Mouse (Mus musculus): ENCODE results near the gene Lrrc10. TPM values are rescaled to one million over a fixed set of nuclear protein-coding genes. Genes with fewer than 3 reads are reported as not detected.

Lrrc10 gene
- total and polyA plus RNA-seq, 3 experiments, result 148 to 368 (median 208) TPM

DNA sequence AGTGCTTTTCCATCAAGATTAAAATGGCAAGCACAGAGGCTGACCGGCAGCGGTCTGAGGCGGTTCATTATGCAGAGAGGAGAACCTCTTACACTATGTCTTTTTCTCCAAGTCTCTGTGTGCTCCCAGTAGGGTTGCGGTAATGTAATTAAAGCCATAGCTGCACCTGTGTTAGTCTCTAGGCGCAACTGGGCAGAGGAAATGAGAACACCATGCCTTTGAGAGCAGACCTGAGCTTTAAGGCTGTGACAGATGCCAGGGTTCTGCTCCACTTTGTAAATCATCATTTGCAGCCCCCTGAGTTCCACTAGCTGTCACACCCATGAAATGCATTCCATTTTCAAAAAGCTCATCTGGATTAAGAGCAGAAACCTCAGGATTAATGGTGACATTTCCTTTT is 40.4 kb upstream of the Lrrc10 start:
- H3K4me1 ChIP-seq (ENCODE audit: control insufficient read depth, insufficient read depth, low read length), result no peaks in the 10 kb centered on the region
- DNase-seq, result no peak
- no peaks in the 10 kb centered on the region for H3K36me3 ChIP-seq (ENCODE audit: control insufficient read depth, insufficient read depth, low read length)
- no peaks in the 10 kb centered on the region for H3K79me2 ChIP-seq (replicated peaks; ENCODE audit: control insufficient read depth, insufficient read depth, low read length)
- WGBS, result 83% methylated on average over 5 of the region's 5 CpGs
- no peaks in the 10 kb centered on the region for H3K27me3 ChIP-seq (ENCODE audit: control insufficient read depth, insufficient read depth, low read length)
- H3K27ac ChIP-seq, result no peak overlapping the region
- TF ChIP-seq EP300 (IDR thresholded peaks at IDR 0.05; ENCODE audit: insufficient read depth, low read depth, low read length) (no peak), POLR2A (IDR thresholded peaks at IDR 0.05; ENCODE audit: insufficient read depth, low read depth, low read length) (no peak), CTCF (IDR thresholded peaks at IDR 0.05) (no peak)
- H3K4me3 ChIP-seq, result no peak overlapping the region
- no peak overlapping the region for H3K9ac ChIP-seq (ENCODE audit: low read depth, low read length)
- intact Hi-C loops (cut with DNase I), result no loop called here

DNA sequence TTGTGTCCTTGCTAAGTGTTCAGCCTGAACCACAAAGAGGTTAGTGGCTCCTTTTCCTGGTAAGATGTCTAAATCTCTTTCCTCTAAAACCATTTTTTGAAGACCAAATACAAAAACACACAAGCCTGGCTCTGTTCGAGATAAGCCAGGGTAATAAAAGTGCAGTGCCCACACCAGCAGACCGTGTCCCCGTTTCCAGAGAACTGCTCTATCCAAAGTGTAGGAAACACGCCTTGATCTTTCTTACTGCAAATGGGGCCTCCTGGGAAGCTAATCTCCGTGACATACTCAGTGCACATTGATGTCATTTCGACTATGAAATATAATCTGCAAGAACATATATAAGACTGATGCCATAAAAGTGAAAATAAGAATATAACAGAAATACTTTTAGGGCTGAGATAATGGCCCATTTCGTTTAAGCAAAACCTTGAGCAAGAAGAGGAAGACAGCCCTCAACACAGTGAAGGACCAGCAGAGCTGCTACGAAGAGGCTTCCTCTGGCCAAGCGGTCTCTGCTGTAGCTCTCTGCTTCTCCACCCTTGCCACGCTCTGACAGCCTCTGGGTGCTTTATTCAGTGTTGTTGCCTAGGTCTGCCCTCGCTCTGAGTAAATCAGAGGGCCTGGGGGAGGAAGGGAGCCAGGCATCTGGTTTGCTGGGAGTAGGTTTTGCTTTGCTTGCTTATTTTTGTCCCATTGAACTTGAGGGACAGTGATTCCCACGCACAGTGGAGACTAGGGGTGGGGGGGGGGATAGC is 39.3 kb upstream of the Lrrc10 start:
- Histone ChIP-seq H3K27me3 (ENCODE audit: control insufficient read depth, insufficient read depth, low read length) (no peaks in the 10 kb centered on the region), H3K36me3 (ENCODE audit: control insufficient read depth, insufficient read depth, low read length) (no peaks in the 10 kb centered on the region), H3K4me1 (ENCODE audit: control insufficient read depth, insufficient read depth, low read length) (no peaks in the 10 kb centered on the region), H3K9ac (ENCODE audit: low read depth, low read length) (no peak overlapping the region), H3K27ac (no peak overlapping the region), H3K79me2 (replicated peaks; ENCODE audit: control insufficient read depth, insufficient read depth, low read length) (no peaks in the 10 kb centered on the region), H3K4me3 (no peak overlapping the region)
- WGBS, result 67% methylated on average over 12 of the region's 12 CpGs
- intact Hi-C loops (cut with DNase I), result no loop called here
- TF ChIP-seq CTCF (IDR thresholded peaks at IDR 0.05), result no peak
- TF ChIP-seq POLR2A (IDR thresholded peaks at IDR 0.05; ENCODE audit: insufficient read depth, low read depth, low read length), result no peak
- no peak for TF ChIP-seq EP300 (IDR thresholded peaks at IDR 0.05; ENCODE audit: insufficient read depth, low read depth, low read length)
- DNase-seq, result no peak

DNA sequence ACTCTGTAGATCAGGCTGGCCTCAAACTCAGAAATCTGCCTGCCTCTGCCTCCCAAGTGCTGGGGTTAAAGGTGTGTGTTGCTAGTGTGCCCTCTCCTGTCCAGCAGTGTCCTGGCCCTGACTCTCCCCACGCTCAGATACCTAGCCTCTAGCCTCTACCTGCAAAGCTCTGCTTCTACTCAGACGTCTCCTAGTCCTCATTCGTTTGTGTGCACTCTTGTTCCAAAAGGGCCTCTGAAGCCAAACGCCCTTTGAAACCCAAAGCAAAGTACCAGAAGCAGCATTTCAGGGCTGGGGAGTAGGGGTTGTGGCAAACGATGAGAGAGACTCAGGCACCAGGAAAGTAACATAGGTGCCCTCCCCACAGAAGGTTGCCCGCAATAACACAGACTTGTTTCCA is 35.5 kb upstream of the Lrrc10 start:
- intact Hi-C loops (cut with DNase I), result no loop called here
- Histone ChIP-seq H3K79me2 (replicated peaks; ENCODE audit: control insufficient read depth, insufficient read depth, low read length) (no peaks in the 10 kb centered on the region), H3K27me3 (ENCODE audit: control insufficient read depth, insufficient read depth, low read length) (no peaks in the 10 kb centered on the region), H3K27ac (no peak overlapping the region), H3K36me3 (ENCODE audit: control insufficient read depth, insufficient read depth, low read length) (no peaks in the 10 kb centered on the region), H3K9ac (ENCODE audit: low read depth, low read length) (no peak overlapping the region), H3K4me1 (ENCODE audit: control insufficient read depth, insufficient read depth, low read length) (peaks cover 1% of the 10 kb centered on the region; the same call in 1 of the 2 replicates), H3K4me3 (no peak overlapping the region)
- WGBS, result 95% methylated on average over 6 of the region's 6 CpGs
- no peak for TF ChIP-seq EP300 (IDR thresholded peaks at IDR 0.05; ENCODE audit: insufficient read depth, low read depth, low read length)
- TF ChIP-seq POLR2A (IDR thresholded peaks at IDR 0.05; ENCODE audit: insufficient read depth, low read depth, low read length), result no peak
- no peak for TF ChIP-seq CTCF (IDR thresholded peaks at IDR 0.05)
- DNase-seq, result no peak

DNA sequence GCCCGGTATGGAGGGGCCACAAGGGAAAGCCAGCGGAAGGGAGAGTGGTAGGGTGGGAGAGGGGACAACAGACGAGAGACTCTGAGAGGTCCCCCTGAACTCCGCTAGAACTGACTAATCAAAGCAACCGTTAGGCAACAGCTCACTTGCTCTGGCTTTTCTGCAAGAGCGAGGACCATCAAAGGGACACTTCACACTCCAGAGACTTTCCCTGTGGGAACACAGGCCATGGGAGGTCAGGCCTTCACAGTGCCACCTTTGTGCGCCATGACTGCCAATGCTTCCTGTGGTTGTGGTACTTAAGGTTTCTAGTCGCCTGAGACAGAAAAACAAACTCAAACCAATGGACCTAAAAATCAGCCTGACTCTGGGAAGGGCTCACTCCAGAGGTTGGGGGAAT is 34.1 kb upstream of the Lrrc10 start:
- Histone ChIP-seq H3K79me2 (replicated peaks; ENCODE audit: control insufficient read depth, insufficient read depth, low read length) (no peaks in the 10 kb centered on the region), H3K9ac (ENCODE audit: low read depth, low read length) (no peak overlapping the region), H3K27me3 (ENCODE audit: control insufficient read depth, insufficient read depth, low read length) (no peaks in the 10 kb centered on the region), H3K36me3 (ENCODE audit: control insufficient read depth, insufficient read depth, low read length) (no peaks in the 10 kb centered on the region), H3K4me3 (no peak overlapping the region), H3K27ac (no peak overlapping the region), H3K4me1 (ENCODE audit: control insufficient read depth, insufficient read depth, low read length) (peaks cover 1% of the 10 kb centered on the region; the same call in 1 of the 2 replicates)
- 85% methylated on average over 8 of the region's 8 CpGs for WGBS
- no peak for TF ChIP-seq POLR2A (IDR thresholded peaks at IDR 0.05; ENCODE audit: insufficient read depth, low read depth, low read length)
- no peak for TF ChIP-seq EP300 (IDR thresholded peaks at IDR 0.05; ENCODE audit: insufficient read depth, low read depth, low read length)
- no peak for TF ChIP-seq CTCF (IDR thresholded peaks at IDR 0.05)
- intact Hi-C loops (cut with DNase I), result no loop called here
- no peak for DNase-seq

DNA sequence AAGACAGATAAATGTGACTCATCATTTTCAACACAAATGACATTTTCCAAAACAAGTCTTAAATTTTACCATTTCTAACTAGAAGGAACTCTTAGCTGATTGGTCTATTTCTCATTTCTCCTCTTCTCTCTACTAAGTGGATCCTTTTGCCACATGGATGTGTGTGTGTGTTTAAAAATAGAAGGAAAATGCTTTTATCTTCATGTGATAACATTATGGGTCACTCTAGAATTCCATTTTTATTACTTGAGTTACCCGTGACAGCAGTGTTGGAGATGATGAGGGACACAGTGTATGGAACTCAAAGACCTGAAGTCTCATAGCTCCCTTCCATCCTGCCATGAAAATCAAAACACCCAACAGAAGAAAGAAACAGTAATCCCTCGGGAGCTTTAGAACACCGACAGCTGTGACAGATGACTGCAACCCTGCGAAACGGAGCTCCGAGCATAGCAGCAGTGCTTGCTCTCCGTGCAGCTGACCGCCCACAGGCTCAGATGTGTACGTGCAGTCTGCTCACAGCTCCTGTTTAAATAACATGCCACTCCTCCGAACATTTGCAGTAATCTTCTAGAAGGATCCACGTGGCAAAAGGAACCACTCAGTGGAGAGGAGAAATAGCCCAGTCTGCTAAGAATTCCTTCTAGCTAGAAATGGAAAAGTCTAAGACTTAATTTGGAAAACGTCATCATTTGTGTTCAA is 31.3 kb upstream of the Lrrc10 start:
- peaks cover 1% of the 10 kb centered on the region; the same call in 1 of the 2 replicates for H3K4me1 ChIP-seq (ENCODE audit: control insufficient read depth, insufficient read depth, low read length)
- H3K4me3 ChIP-seq, result no peak overlapping the region
- no peaks in the 10 kb centered on the region for H3K36me3 ChIP-seq (ENCODE audit: control insufficient read depth, insufficient read depth, low read length)
- intact Hi-C loops (cut with DNase I), result no loop called here
- no peaks in the 10 kb centered on the region for H3K27me3 ChIP-seq (ENCODE audit: control insufficient read depth, insufficient read depth, low read length)
- WGBS, result 10% methylated on average over 12 of the region's 12 CpGs
- TF ChIP-seq POLR2A (IDR thresholded peaks at IDR 0.05; ENCODE audit: insufficient read depth, low read depth, low read length) (no peak), CTCF (IDR thresholded peaks at IDR 0.05) (peak; percentile 22; the same call in 1 of the 2 replicates), EP300 (IDR thresholded peaks at IDR 0.05; ENCODE audit: insufficient read depth, low read depth, low read length) (no peak)
- no peaks in the 10 kb centered on the region for H3K79me2 ChIP-seq (replicated peaks; ENCODE audit: control insufficient read depth, insufficient read depth, low read length)
- H3K9ac ChIP-seq (ENCODE audit: low read depth, low read length), result no peak overlapping the region; the same call in 1 of the 2 replicates
- DNase-seq, result no peak
- H3K27ac ChIP-seq, result no peak overlapping the region

DNA sequence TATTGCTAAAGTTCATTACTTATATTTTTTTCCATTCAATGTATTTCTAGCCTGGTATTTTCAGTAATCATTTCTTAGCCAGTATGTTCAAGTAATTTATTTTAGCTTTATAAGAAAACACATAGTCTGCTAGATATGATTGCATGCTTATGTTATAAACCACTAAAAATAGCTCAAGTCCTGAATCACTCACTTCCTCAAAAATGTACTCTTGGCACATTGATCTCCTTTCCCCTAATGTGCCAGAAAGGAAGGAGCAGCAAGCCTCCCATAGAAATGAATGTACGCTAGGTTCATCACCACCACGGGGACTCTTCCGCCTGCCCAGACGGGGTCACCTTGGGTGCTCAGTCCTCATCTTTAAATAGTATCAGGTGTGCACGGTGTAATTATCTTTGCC is 30.6 kb upstream of the Lrrc10 start:
- DNase-seq, result no peak
- Histone ChIP-seq H3K4me1 (ENCODE audit: control insufficient read depth, insufficient read depth, low read length) (peaks cover 1% of the 10 kb centered on the region; the same call in 1 of the 2 replicates), H3K36me3 (ENCODE audit: control insufficient read depth, insufficient read depth, low read length) (no peaks in the 10 kb centered on the region), H3K79me2 (replicated peaks; ENCODE audit: control insufficient read depth, insufficient read depth, low read length) (no peaks in the 10 kb centered on the region), H3K4me3 (no peak overlapping the region), H3K9ac (ENCODE audit: low read depth, low read length) (no peak overlapping the region), H3K27ac (no peak overlapping the region), H3K27me3 (ENCODE audit: control insufficient read depth, insufficient read depth, low read length) (no peaks in the 10 kb centered on the region)
- WGBS, result 16% methylated on average over 5 of the region's 5 CpGs
- TF ChIP-seq EP300 (IDR thresholded peaks at IDR 0.05; ENCODE audit: insufficient read depth, low read depth, low read length), result no peak
- no peak for TF ChIP-seq POLR2A (IDR thresholded peaks at IDR 0.05; ENCODE audit: insufficient read depth, low read depth, low read length)
- TF ChIP-seq CTCF (IDR thresholded peaks at IDR 0.05), result no peak
- intact Hi-C loops (cut with DNase I), result no loop called here
